Mouse (Mus musculus) olfactory bulb, adult 2 months (tissue): ENCODE data around the gene App.

Experiments used
- CTCF ChIP-seq: fragments of 200-500 bp; IDR thresholded peaks from 2 replicates; pipeline ENCODE4 v1.5.1; 2012; ENCODE audit warnings: low read depth, mild to moderate bottlenecking, low read length, moderate library complexity; ENCODE audit not compliant: insufficient read depth
- POLR2A ChIP-seq: fragments of 200-500 bp; IDR thresholded peaks from 2 replicates; pipeline ENCODE4 v1.6.1; 2012; ENCODE audit warnings: mild to moderate bottlenecking, low read depth, low read length, moderate library complexity; ENCODE audit not compliant: insufficient read depth

GRCm38 (mm10) chr16:85155836-85156235 is 17.7 kb downstream of the App start:
- TF ChIP-seq POLR2A (no peak), CTCF (no peak)
